Mouse (Mus musculus): ENCODE measurements around the gene Txndc9. TPM values are rescaled to one million over a fixed set of nuclear protein-coding genes. Genes with fewer than 3 reads are reported as not detected.

Gene Txndc9
- polyA plus RNA-seq, 1 experiment = 56.9 TPM

- no peak overlapping the region for H3K27ac ChIP-seq (replicated peaks; ENCODE audit: low read depth, low read length)
- H3K4me1 ChIP-seq (ENCODE audit: control insufficient read depth, insufficient read depth, insufficient read length, low read length) = no peaks in the 10 kb centered on the region
- no peak overlapping the region for H3K4me3 ChIP-seq (ENCODE audit: insufficient read depth, low read depth, low read length)
These were observed 42.4 kb downstream of the Txndc9 start for GRCm38 (mm10) chr1:37955251-37955650.

- Histone ChIP-seq H3K4me3 (ENCODE audit: insufficient read depth, low read depth, low read length) (no peak overlapping the region), H3K27ac (replicated peaks; ENCODE audit: low read depth, low read length) (no peak overlapping the region), H3K4me1 (ENCODE audit: control insufficient read depth, insufficient read depth, insufficient read length, low read length) (no peaks in the 10 kb centered on the region)
These were observed 42.9 kb downstream of the Txndc9 start for GRCm38 (mm10) chr1:37954786-37955185.

- Histone ChIP-seq H3K4me1 (ENCODE audit: control insufficient read depth, insufficient read depth, insufficient read length, low read length) (no peaks in the 10 kb centered on the region), H3K27ac (replicated peaks; ENCODE audit: low read depth, low read length) (no peak overlapping the region), H3K4me3 (ENCODE audit: insufficient read depth, low read depth, low read length) (no peak overlapping the region)
These were observed 48.8 kb downstream of the Txndc9 start for GRCm38 (mm10) chr1:37948906-37949305.

Other genes starting within 250 kb of the Txndc9 start
- gene Tsga10, start 131.5 kb downstream of the Txndc9 start, polyA plus RNA-seq (2012; ENCODE audit: insufficient read depth, insufficient read length, missing spikeins) = 6.1 and 8.5 TPM in 2 replicates
- gene Lipt1, start 126.2 kb downstream of the Txndc9 start, polyA plus RNA-seq (2012; ENCODE audit: insufficient read depth, insufficient read length, missing spikeins) = 29.3 and 30.5 TPM in 2 replicates
- gene Mitd1, start 107.5 kb downstream of the Txndc9 start, polyA plus RNA-seq (2012; ENCODE audit: insufficient read depth, insufficient read length, missing spikeins) = 12.3 and 12.8 TPM in 2 replicates
- gene Mrpl30, start 107.4 kb downstream of the Txndc9 start, polyA plus RNA-seq (2012; ENCODE audit: insufficient read depth, insufficient read length, missing spikeins) = 718 and 851 TPM in 2 replicates
- not detected in 2 replicates for gene Lyg2, start 81.4 kb downstream of the Txndc9 start, polyA plus RNA-seq (2012; ENCODE audit: insufficient read depth, insufficient read length, missing spikeins)
- not detected in 2 replicates for gene Lyg1, start 40.1 kb downstream of the Txndc9 start, polyA plus RNA-seq (2012; ENCODE audit: insufficient read depth, insufficient read length, missing spikeins)
- 27.9 and 35.8 TPM in 2 replicates for gene Eif5b, start 117 bp upstream of the Txndc9 start, polyA plus RNA-seq (2012; ENCODE audit: insufficient read depth, insufficient read length, missing spikeins)
- gene Rev1, start 131.9 kb upstream of the Txndc9 start, polyA plus RNA-seq (2012; ENCODE audit: insufficient read depth, insufficient read length, missing spikeins) = 8.8 and 11.0 TPM in 2 replicates